Mouse (Mus musculus) kidney, adult 9 months (tissue): ENCODE results near the gene 1810046K07Rik.
A peak's percentile ranks its signal among the peaks of the same experiment; 100 is the strongest.

Source experiments
- DNase-seq: peaks from one replicate; pipeline ENCODE4 v3.0.0; 2022

The 1810046K07Rik gene

GRCm38 (mm10) chr9:51303980-51304379 lies 24.7 kb downstream of the 1810046K07Rik start:
- DNase-seq, result no peak

DNA sequence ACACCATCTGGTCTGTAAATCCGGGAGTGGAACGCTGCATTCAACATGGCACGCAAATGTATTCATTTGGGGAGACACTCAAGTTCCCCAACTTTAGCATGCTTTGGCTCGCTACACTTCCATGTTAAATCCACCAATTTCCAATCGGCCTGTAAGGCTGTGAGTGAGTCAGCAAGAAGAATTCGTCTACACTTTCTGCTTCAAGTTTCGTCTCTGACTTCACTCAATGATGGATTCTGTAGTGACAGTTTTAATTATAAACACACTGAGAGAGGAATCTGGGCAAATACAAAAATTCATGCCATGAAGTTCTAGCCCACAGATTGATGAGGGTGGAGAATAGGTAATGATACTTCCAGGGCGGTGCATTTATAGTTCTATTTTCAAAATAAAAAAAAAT lies 35.2 kb downstream of the 1810046K07Rik start:
- no peak for DNase-seq

GRCm38 (mm10) chr9:51292674-51293073 lies 36.0 kb downstream of the 1810046K07Rik start:
- peak; percentile 85 for DNase-seq

- no peak for DNase-seq
Observed at GRCm38 (mm10) chr9:51290980-51291379, 37.7 kb downstream of the 1810046K07Rik start.

- DNase-seq, result no peak
Observed at GRCm38 (mm10) chr9:51286079-51286478, 42.6 kb downstream of the 1810046K07Rik start.

DNA sequence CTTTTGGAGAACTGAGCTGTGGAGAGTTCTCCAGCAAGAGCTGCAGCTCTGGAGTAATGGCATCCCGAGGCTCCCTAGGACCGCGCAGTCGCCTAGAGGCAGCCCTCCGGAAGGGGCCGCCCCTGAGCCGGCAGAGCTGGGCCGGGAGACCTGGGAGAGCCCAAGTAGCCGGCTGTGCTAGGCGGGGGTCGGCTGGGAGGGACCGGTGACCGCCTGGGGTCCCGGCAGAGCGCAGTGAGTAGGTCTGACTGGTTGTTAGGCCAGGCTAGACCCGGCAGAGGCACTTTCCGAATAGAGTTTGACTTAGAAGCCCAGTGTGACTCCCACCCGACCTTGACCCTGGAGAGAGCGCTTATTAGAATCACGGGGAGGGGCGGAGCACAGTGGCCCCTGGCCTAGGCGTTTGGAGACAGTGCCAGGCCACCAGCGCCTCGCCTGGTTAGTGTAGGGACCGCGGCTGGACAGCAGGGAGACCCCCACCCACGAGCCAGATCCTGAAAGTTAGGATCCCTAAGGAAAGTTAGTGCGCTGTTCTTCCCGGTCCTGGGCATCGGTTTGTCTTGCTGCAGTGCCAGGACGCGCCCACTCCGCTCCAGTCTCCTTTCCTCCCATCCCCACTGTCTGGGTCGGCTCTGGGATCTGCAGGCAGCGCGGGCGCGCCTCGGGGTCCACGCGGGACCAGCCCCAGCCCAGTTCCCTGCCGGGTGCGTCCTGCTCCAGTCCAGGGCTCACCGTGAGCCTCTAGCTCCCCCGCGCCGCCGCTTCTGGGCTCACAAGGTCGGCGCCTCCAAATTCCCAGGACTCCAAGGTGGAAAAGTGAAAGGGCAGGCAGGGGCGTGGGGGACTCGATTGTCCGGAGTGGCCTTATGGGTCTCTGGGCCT lies 50.0 kb downstream of the 1810046K07Rik start, which contains the start of gene Colca2:
TSS of gene Colca2 (minus strand) at position 70 of the 882 bp plus-strand sequence.
- peak; percentile 77 for DNase-seq

DNA sequence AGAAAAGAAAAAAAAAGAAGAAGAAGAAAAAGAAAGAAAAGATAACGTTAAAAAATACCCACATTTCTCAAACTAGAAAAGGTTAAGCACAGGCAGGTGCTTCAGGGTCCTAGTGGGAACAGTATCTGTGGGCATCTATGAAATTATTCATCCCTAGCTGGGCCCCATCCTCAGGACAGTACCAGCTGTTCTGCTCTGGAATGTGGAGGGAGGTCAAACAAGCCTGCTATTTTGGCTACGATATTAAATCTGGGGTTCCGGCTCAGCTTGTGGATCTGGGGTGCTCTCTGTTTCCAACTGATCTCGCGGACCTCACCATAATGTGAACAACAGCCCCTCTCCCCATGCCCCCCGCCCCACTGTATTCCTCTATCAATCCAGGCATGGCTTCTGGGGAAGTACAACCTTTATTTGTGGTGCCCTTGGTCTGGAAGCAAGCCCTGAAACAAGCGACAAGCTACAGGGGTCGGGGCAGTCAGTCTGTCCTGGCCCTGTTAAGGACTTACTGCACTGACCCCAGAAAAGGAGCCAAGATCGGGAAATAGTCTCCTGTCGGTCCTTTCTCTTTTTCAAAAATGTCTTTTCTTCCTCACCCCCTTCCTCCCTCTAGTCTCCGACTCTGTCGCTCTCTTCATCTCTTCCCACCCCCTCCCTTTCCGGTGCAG lies 50.8 kb downstream of the 1810046K07Rik start:
- DNase-seq, result no peak

DNA sequence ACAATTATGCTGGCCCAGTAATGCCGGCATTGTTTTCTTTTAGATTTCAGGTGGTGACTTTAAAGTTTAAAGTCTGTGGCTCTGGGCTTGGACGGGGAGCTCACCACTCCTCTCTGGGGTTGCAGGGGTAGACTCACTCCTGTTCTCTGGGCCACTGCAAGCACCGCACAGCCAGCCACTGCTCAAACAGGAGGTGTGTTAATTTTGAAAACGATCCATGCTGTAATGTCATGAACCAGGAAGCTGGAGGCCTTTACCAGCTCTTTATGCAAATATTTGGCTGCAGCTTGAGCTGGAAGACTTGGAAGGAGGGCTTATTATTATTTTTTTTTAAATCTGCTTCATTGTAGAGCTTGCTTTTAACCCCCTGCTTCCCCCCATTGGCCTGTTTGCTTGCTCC lies 54.0 kb downstream of the 1810046K07Rik start:
- DNase-seq, result no peak

GRCm38 (mm10) chr9:51273581-51274154 lies 55.0 kb downstream of the 1810046K07Rik start:
- DNase-seq, result no peak

GRCm38 (mm10) chr9:51272102-51272501 lies 56.6 kb downstream of the 1810046K07Rik start:
- no peak for DNase-seq

DNA sequence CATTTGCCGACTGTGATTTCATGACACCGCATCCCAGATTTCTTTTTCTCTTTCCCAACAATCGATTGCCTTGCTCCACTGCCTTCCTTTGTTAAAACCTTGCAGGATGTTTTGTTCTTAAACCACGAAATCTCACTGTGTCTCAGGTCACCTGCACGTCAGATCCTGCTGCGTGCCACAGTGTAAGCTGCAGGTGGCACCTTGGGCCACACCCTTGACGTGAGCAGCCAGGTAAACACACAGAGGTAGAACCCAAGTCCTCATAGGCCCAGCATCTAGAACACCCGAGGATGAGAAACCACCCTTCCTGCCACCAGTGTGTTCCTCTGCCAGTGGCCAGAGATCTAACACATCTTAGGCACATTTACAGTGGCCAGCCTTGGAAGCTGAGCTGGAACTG lies 57.6 kb downstream of the 1810046K07Rik start:
- no peak for DNase-seq

- no peak for DNase-seq
Observed at GRCm38 (mm10) chr9:51268852-51269251, 59.9 kb downstream of the 1810046K07Rik start.

GRCm38 (mm10) chr9:51258426-51258825 lies 70.3 kb downstream of the 1810046K07Rik start:
- no peak for DNase-seq

GRCm38 (mm10) chr9:51256780-51257502 lies 71.8 kb downstream of the 1810046K07Rik start:
- DNase-seq, result no peak
